Mouse (Mus musculus) liver, adult 2 months (tissue): Measurements from ENCODE around the gene Got1.
A peak's percentile ranks its signal among the peaks of the same experiment; 100 is the strongest.

ENCODE experiments used
- CTCF ChIP-seq: fragments of 200-500 bp; IDR thresholded peaks from 2 replicates; pipeline ENCODE4 v1.5.1; 2011; ENCODE audit warnings: low read depth, low read length, control low read depth
- POLR2A ChIP-seq: fragments of 200-500 bp; IDR thresholded peaks from 2 replicates; pipeline ENCODE4 v1.6.1; 2011; ENCODE audit warnings: low read length, control low read depth; ENCODE audit not compliant: insufficient read depth; ENCODE audit errors: extremely low read depth

DNA sequence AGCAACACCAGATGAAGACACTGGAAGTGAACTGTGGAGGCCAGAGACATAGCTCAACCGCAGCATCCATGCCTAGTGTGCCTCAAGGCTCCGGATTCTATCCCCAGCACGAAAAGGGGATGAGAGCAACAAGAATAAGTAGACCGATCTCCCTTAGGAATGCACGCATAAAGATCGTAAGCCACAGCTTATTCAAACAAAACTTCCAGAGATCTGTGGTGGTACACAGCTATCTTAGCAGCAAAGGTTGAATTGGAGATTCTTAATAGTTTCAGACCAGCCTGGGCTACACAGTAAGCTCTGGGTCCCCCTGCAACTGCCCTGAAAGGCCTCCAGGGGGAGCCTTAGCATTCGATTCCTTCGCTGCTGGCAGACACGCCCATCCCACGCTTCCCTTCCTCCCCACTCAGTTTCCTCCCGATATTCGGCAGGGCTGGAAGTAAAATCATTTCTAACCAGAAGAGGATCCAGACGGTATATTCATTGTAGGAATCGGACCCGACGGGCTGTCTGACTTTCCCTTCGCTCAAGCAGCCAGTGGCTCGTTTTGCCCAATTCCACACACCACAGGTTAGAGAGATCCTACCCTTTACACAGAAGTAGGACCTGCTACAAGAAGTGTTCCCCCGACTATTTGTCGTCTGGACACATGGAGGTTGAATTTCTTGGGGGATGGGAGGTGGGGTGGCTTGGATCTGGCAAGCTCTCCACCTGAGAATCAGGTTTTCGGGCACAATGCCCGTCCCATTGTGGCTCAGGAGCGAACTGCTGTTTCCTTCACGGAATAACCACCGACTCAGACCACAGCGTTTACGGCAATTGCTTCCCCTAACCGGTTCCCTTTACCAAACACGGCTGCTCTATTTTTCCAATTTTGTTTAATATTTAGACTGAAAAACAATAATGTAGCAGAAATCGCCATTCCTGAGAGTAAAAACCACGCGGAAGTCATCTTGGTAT, 46.7 kb upstream of the Got1 start:
- TF ChIP-seq CTCF (peak; percentile 98), POLR2A (no peak)
